Mouse (Mus musculus) activated CD4-positive, CD25-positive, alpha-beta regulatory T cell, adult 4 months (primary cell): ENCODE results near the gene Ncapg. TPM values are rescaled to one million over a fixed set of nuclear protein-coding genes. Genes with fewer than 3 reads are reported as not detected.

ENCODE experiments used
- ATAC-seq: one replicate; pipeline ENCODE4 v1.8.0; 2017
- polyA plus RNA-seq, 2 experiments: library from polyadenylated mRNA; unstranded; fragments of 100-300 nt; shearing (Covaris generic); gene quantifications; one replicate each; pipeline ENCODE4 v1.2.1; 2017

Ncapg gene
- polyA plus RNA-seq, 2 experiments from 2014 or later, result 20.7 to 27.0 TPM

- no peak for ATAC-seq
These were observed 37.1 kb downstream of the Ncapg start for GRCm38 (mm10) chr5:45706811-45707210.

GRCm38 (mm10) chr5:45709653-45710052 lies 39.9 kb downstream of the Ncapg start:
- no peak for ATAC-seq

- ATAC-seq, result no peak
These were observed 49.2 kb downstream of the Ncapg start for GRCm38 (mm10) chr5:45718848-45719488.

- no peak for ATAC-seq
These were observed 64.0 kb downstream of the Ncapg start for GRCm38 (mm10) chr5:45733751-45734150.

- ATAC-seq, result no peak
These were observed 68.2 kb downstream of the Ncapg start for GRCm38 (mm10) chr5:45737911-45738310.

Other genes with a start within 250 kb of the Ncapg start
- gene Qdpr, start 219.7 kb upstream of the Ncapg start, polyA plus RNA-seq, result 10 to 100 TPM; 52.0 to 60.0 TPM
- gene Clrn2, start 216.2 kb upstream of the Ncapg start, polyA plus RNA-seq, result not detected
- 10 to 100 TPM; 23.0 to 29.5 TPM for gene Lap3, start 176.5 kb upstream of the Ncapg start, polyA plus RNA-seq
- 100 to 1,000 TPM; 217 to 220 TPM for gene Med28, start 149.7 kb upstream of the Ncapg start, polyA plus RNA-seq
- gene Fam184b, start 30.3 kb upstream of the Ncapg start, polyA plus RNA-seq, result under 1 TPM in 1 of 2 experiments, not detected in 1; 0.25 TPM
- gene Lcorl, start 187.7 kb downstream of the Ncapg start, polyA plus RNA-seq, result 10 to 100 TPM; 13.1 to 19.3 TPM